Mouse (Mus musculus): ENCODE measurements around the gene Gatad2b.

GRCm38 (mm10) chr3:90256731-90257530 is 36.0 kb upstream of the Gatad2b start:
- TF ChIP-seq CTCF (IDR thresholded peaks at IDR 0.05; ENCODE audit: borderline replicate concordance, insufficient read depth, low read length) (no peak), POLR2A (IDR thresholded peaks at IDR 0.05; ENCODE audit: low read depth, low read length) (no peak)
